Mouse (Mus musculus) leukemia stem cell, adult 10-12 weeks (primary cell): ENCODE measurements around the gene Adamts5. TPM values are rescaled to one million over a fixed set of nuclear protein-coding genes. Genes with fewer than 3 reads are reported as not detected.

Source experiments
- polyA plus RNA-seq: library from polyadenylated mRNA; stranded (reverse); fragments of >175 nt; gene quantifications from 2 replicates; pipeline ENCODE4 v1.2.3, GENCODE M21; 2012; ENCODE audit warnings: low replicate concordance

Gene Adamts5
- polyA plus RNA-seq, result 0.10 and 0.65 TPM in 2 replicates

GRCm38 (mm10) chr16:85901581-85901910, at the start of gene Adamts5:
Adamts5 (minus strand) TSS chr16:85901828.

Other genes with a start within 250 kb of the Adamts5 start
- gene Adamts1, start 98.7 kb downstream of the Adamts5 start, polyA plus RNA-seq, result 0.48 and 0.56 TPM in 2 replicates